Mouse (Mus musculus): ENCODE results near the gene Cab39l. TPM values are rescaled to one million over a fixed set of nuclear protein-coding genes. Genes with fewer than 3 reads are reported as not detected.

Cab39l gene
- polyA plus RNA-seq, 1 experiment, result 5.5 TPM

- TF ChIP-seq POLR2A (IDR thresholded peaks at IDR 0.05; ENCODE audit: control insufficient read depth, extremely low read depth, insufficient read depth, low read length, poor library complexity) (no peak), CTCF (IDR thresholded peaks at IDR 0.05; ENCODE audit: borderline replicate concordance, control insufficient read depth, extremely low read depth, insufficient read depth, low read length, poor library complexity) (no peak)
- no peaks in the 10 kb centered on the region for H3K36me3 ChIP-seq (ENCODE audit: control insufficient read depth, insufficient read depth, low read length)
- 84% methylated on average over 7 of the region's 7 CpGs for WGBS
- peak overlapping the region; percentile 14; the same call in 1 of the 2 replicates for H3K4me3 ChIP-seq (ENCODE audit: control insufficient read depth, insufficient read depth, low read length)
- DNase-seq, result no peak
- no peaks in the 10 kb centered on the region; the same call in 1 of the 2 replicates for H3K27me3 ChIP-seq (ENCODE audit: control insufficient read depth, insufficient read depth, low read length)
- no peaks in the 10 kb centered on the region for H3K4me1 ChIP-seq (replicated peaks; ENCODE audit: control insufficient read depth, insufficient read depth, low read length)
- H3K27ac ChIP-seq (ENCODE audit: control insufficient read depth, insufficient read depth, low read length), result peak overlapping the region; percentile 12; the same call in 1 of the 2 replicates
Measured at GRCm38 (mm10) chr14:59627823-59628222, 187.1 kb downstream of the Cab39l start.

GRCm38 (mm10) chr14:59629308-59629707 is 188.5 kb downstream of the Cab39l start:
- no peak overlapping the region for H3K27ac ChIP-seq (ENCODE audit: control insufficient read depth, insufficient read depth, low read length)
- 92% methylated on average over 15 of the region's 15 CpGs for WGBS
- no peak for TF ChIP-seq CTCF (IDR thresholded peaks at IDR 0.05; ENCODE audit: borderline replicate concordance, control insufficient read depth, extremely low read depth, insufficient read depth, low read length, poor library complexity)
- no peak for TF ChIP-seq POLR2A (IDR thresholded peaks at IDR 0.05; ENCODE audit: control insufficient read depth, extremely low read depth, insufficient read depth, low read length, poor library complexity)

GRCm38 (mm10) chr14:59630096-59630495 is 189.3 kb downstream of the Cab39l start:
- Histone ChIP-seq H3K27me3 (ENCODE audit: control insufficient read depth, insufficient read depth, low read length) (no peaks in the 10 kb centered on the region; the same call in 1 of the 2 replicates), H3K4me1 (replicated peaks; ENCODE audit: control insufficient read depth, insufficient read depth, low read length) (no peaks in the 10 kb centered on the region), H3K36me3 (ENCODE audit: control insufficient read depth, insufficient read depth, low read length) (no peaks in the 10 kb centered on the region), H3K27ac (ENCODE audit: control insufficient read depth, insufficient read depth, low read length) (no peak overlapping the region), H3K4me3 (ENCODE audit: control insufficient read depth, insufficient read depth, low read length) (no peak overlapping the region)
- DNase-seq, result no peak
- 89% methylated on average over 9 of the region's 9 CpGs for WGBS
- TF ChIP-seq POLR2A (IDR thresholded peaks at IDR 0.05; ENCODE audit: control insufficient read depth, extremely low read depth, insufficient read depth, low read length, poor library complexity) (no peak), CTCF (IDR thresholded peaks at IDR 0.05; ENCODE audit: borderline replicate concordance, control insufficient read depth, extremely low read depth, insufficient read depth, low read length, poor library complexity) (no peak)

More at GRCm38 (mm10) chr14:59629308-59629707, 188.5 kb downstream of the Cab39l start:
- no peaks in the 10 kb centered on the region for H3K4me1 ChIP-seq (replicated peaks; ENCODE audit: control insufficient read depth, insufficient read depth, low read length)
- H3K4me3 ChIP-seq (ENCODE audit: control insufficient read depth, insufficient read depth, low read length), result no peak overlapping the region
- H3K27me3 ChIP-seq (ENCODE audit: control insufficient read depth, insufficient read depth, low read length), result no peaks in the 10 kb centered on the region; the same call in 1 of the 2 replicates
- no peak for DNase-seq
- no peaks in the 10 kb centered on the region for H3K36me3 ChIP-seq (ENCODE audit: control insufficient read depth, insufficient read depth, low read length)

- H3K27me3 ChIP-seq (ENCODE audit: control insufficient read depth, insufficient read depth, low read length), result no peaks in the 10 kb centered on the region; the same call in 1 of the 2 replicates
- no peak for DNase-seq
- no peak overlapping the region for H3K4me3 ChIP-seq (ENCODE audit: control insufficient read depth, insufficient read depth, low read length)
- no peak overlapping the region for H3K27ac ChIP-seq (ENCODE audit: control insufficient read depth, insufficient read depth, low read length)
- H3K36me3 ChIP-seq (ENCODE audit: control insufficient read depth, insufficient read depth, low read length), result no peaks in the 10 kb centered on the region
- no peaks in the 10 kb centered on the region for H3K4me1 ChIP-seq (replicated peaks; ENCODE audit: control insufficient read depth, insufficient read depth, low read length)
- TF ChIP-seq CTCF (IDR thresholded peaks at IDR 0.05; ENCODE audit: borderline replicate concordance, control insufficient read depth, extremely low read depth, insufficient read depth, low read length, poor library complexity), result no peak
- no peak for TF ChIP-seq POLR2A (IDR thresholded peaks at IDR 0.05; ENCODE audit: control insufficient read depth, extremely low read depth, insufficient read depth, low read length, poor library complexity)
- WGBS, result 90% methylated on average over 6 of the region's 6 CpGs
Measured at GRCm38 (mm10) chr14:59632067-59632466, 191.3 kb downstream of the Cab39l start.

- 97% methylated on average over 5 of the region's 5 CpGs for WGBS
- no peak for DNase-seq
- TF ChIP-seq CTCF (IDR thresholded peaks at IDR 0.05; ENCODE audit: borderline replicate concordance, control insufficient read depth, extremely low read depth, insufficient read depth, low read length, poor library complexity), result no peak
- no peak for TF ChIP-seq POLR2A (IDR thresholded peaks at IDR 0.05; ENCODE audit: control insufficient read depth, extremely low read depth, insufficient read depth, low read length, poor library complexity)
Measured at GRCm38 (mm10) chr14:59633295-59633898, 192.6 kb downstream of the Cab39l start.

GRCm38 (mm10) chr14:59633988-59634387 is 193.2 kb downstream of the Cab39l start:
- 93% methylated on average over 9 of the region's 9 CpGs for WGBS
- Histone ChIP-seq H3K4me1 (replicated peaks; ENCODE audit: control insufficient read depth, insufficient read depth, low read length) (no peaks in the 10 kb centered on the region), H3K27ac (ENCODE audit: control insufficient read depth, insufficient read depth, low read length) (no peak overlapping the region), H3K27me3 (ENCODE audit: control insufficient read depth, insufficient read depth, low read length) (no peaks in the 10 kb centered on the region), H3K4me3 (ENCODE audit: control insufficient read depth, insufficient read depth, low read length) (no peak overlapping the region), H3K36me3 (ENCODE audit: control insufficient read depth, insufficient read depth, low read length) (no peaks in the 10 kb centered on the region)
- DNase-seq, result no peak
- TF ChIP-seq CTCF (IDR thresholded peaks at IDR 0.05; ENCODE audit: borderline replicate concordance, control insufficient read depth, extremely low read depth, insufficient read depth, low read length, poor library complexity) (no peak), POLR2A (IDR thresholded peaks at IDR 0.05; ENCODE audit: control insufficient read depth, extremely low read depth, insufficient read depth, low read length, poor library complexity) (no peak)

More at GRCm38 (mm10) chr14:59633295-59633898, 192.6 kb downstream of the Cab39l start:
- Histone ChIP-seq H3K4me3 (ENCODE audit: control insufficient read depth, insufficient read depth, low read length) (no peak overlapping the region), H3K27me3 (ENCODE audit: control insufficient read depth, insufficient read depth, low read length) (no peaks in the 10 kb centered on the region), H3K36me3 (ENCODE audit: control insufficient read depth, insufficient read depth, low read length) (no peaks in the 10 kb centered on the region), H3K4me1 (replicated peaks; ENCODE audit: control insufficient read depth, insufficient read depth, low read length) (no peaks in the 10 kb centered on the region), H3K27ac (ENCODE audit: control insufficient read depth, insufficient read depth, low read length) (no peak overlapping the region)

Other genes with a start within 250 kb of the Cab39l start
- gene Rcbtb1, start 239.8 kb upstream of the Cab39l start, polyA plus RNA-seq (2012; rRNA removed), result 16.9 and 17.8 TPM in 2 replicates
- gene Gm6904, start 180.8 kb upstream of the Cab39l start, polyA plus RNA-seq (2012; rRNA removed), result 0.12 TPM in 1 of 2 replicates, not detected in the other
- 1.7 and 3.4 TPM in 2 replicates for gene Phf11a, start 143.4 kb upstream of the Cab39l start, polyA plus RNA-seq (2012; rRNA removed)
- 2.7 and 4.1 TPM in 2 replicates for gene Phf11b, start 99.6 kb upstream of the Cab39l start, polyA plus RNA-seq (2012; rRNA removed)
- 4.5 and 8.2 TPM in 2 replicates for gene Phf11d, start 75.5 kb upstream of the Cab39l start, polyA plus RNA-seq (2012; rRNA removed)
- gene Phf11c, start 45.6 kb upstream of the Cab39l start, polyA plus RNA-seq (2012; rRNA removed), result 2.2 and 3.1 TPM in 2 replicates
- 19.1 and 20.5 TPM in 2 replicates for gene Setdb2, start 88 bp upstream of the Cab39l start, polyA plus RNA-seq (2012; rRNA removed)
- 6.2 and 6.4 TPM in 2 replicates for gene Cdadc1, start 157.0 kb downstream of the Cab39l start, polyA plus RNA-seq (2012; rRNA removed)
- 32.4 and 37.2 TPM in 2 replicates for gene Shisa2, start 184.3 kb downstream of the Cab39l start, polyA plus RNA-seq (2012; rRNA removed)

Data from thymus, adult 2 months (tissue).